Mouse (Mus musculus): ENCODE measurements around the gene Rnf186. TPM values are rescaled to one million over a fixed set of nuclear protein-coding genes. Genes with fewer than 3 reads are reported as not detected.

Gene Rnf186
- not detected in 2 replicates for polyA plus RNA-seq (2015; fragmentation: Nextera tagmentation; extraction: Ambion mirVana)

- Histone ChIP-seq H3K4me2 (no peak within 1 kb of the TSS), H3K27me3 (replicated peaks) (no peaks in the 10 kb centered on the region), H3K27ac (replicated peaks) (no peak within 1 kb of the TSS), H3K4me1 (peaks cover 28% of the 10 kb centered on the region), H3K9me3 (no peaks in the 10 kb centered on the region), H3K9ac (no peak within 1 kb of the TSS), H3K36me3 (no peaks in the 10 kb centered on the region), H3K4me3 (no peak within 1 kb of the TSS)
- no peak for ATAC-seq (ENCODE audit: extremely low read depth, insufficient number of reproducible peaks, low FRiP score, low TSS enrichment)
- WGBS = 79% methylated on average over 13 of the region's 13 CpGs
Observed at GRCm38 (mm10) chr4:138966866-138967265, at the start of gene Rnf186. Rnf186 (plus strand) TSS chr4:138967112.

- no peaks in the 10 kb centered on the region for H3K36me3 ChIP-seq
- H3K9ac ChIP-seq = no peak overlapping the region
- peaks cover 15% of the 10 kb centered on the region for H3K4me1 ChIP-seq
- no peaks in the 10 kb centered on the region for H3K9me3 ChIP-seq
- no peak overlapping the region for H3K4me3 ChIP-seq
- WGBS = 77% methylated on average over 9 of the region's 9 CpGs
- H3K27ac ChIP-seq (replicated peaks) = no peak overlapping the region
- H3K27me3 ChIP-seq (replicated peaks) = peaks cover 16% of the 10 kb centered on the region
- no peak overlapping the region for H3K4me2 ChIP-seq
- ATAC-seq (ENCODE audit: extremely low read depth, insufficient number of reproducible peaks, low FRiP score, low TSS enrichment) = no peak
Observed at GRCm38 (mm10) chr4:138917282-138917681, 49.6 kb upstream of the Rnf186 start.

- Histone ChIP-seq H3K27ac (replicated peaks) (no peak overlapping the region), H3K9me3 (peaks cover 4% of the 10 kb centered on the region), H3K36me3 (no peaks in the 10 kb centered on the region), H3K4me2 (peak overlapping the region; percentile 52), H3K27me3 (replicated peaks) (peaks cover 24% of the 10 kb centered on the region), H3K4me3 (peak overlapping the region; percentile 16; the same call in 1 of the 2 replicates), H3K9ac (no peak overlapping the region; the same call in 1 of the 2 replicates), H3K4me1 (peaks cover 5% of the 10 kb centered on the region; the same call in 1 of the 2 replicates)
- WGBS = 31% methylated on average over 20 of the region's 20 CpGs
- ATAC-seq (ENCODE audit: extremely low read depth, insufficient number of reproducible peaks, low FRiP score, low TSS enrichment) = no peak
Observed at GRCm38 (mm10) chr4:138921254-138922130, 45.4 kb upstream of the Rnf186 start.

GRCm38 (mm10) chr4:138922131-138922459, 44.8 kb upstream of the Rnf186 start:
- Histone ChIP-seq H3K27ac (replicated peaks) (no peak overlapping the region), H3K27me3 (replicated peaks) (peaks cover 25% of the 10 kb centered on the region), H3K9ac (no peak overlapping the region; the same call in 1 of the 2 replicates), H3K36me3 (no peaks in the 10 kb centered on the region), H3K9me3 (peaks cover 4% of the 10 kb centered on the region), H3K4me1 (peaks cover 5% of the 10 kb centered on the region; the same call in 1 of the 2 replicates), H3K4me3 (peak overlapping the region; percentile 16; the same call in 1 of the 2 replicates), H3K4me2 (peak overlapping the region; percentile 52)
- 4% methylated on average over 11 of the region's 11 CpGs for WGBS
- no peak for ATAC-seq (ENCODE audit: extremely low read depth, insufficient number of reproducible peaks, low FRiP score, low TSS enrichment)

- peaks cover 5% of the 10 kb centered on the region; the same call in 1 of the 2 replicates for H3K4me1 ChIP-seq
- no peak for ATAC-seq (ENCODE audit: extremely low read depth, insufficient number of reproducible peaks, low FRiP score, low TSS enrichment)
- H3K9ac ChIP-seq = no peak overlapping the region
- H3K36me3 ChIP-seq = no peaks in the 10 kb centered on the region
- 15% methylated on average over 2 of the region's 2 CpGs for WGBS
- H3K4me2 ChIP-seq = no peak overlapping the region
- no peak overlapping the region for H3K27ac ChIP-seq (replicated peaks)
- H3K27me3 ChIP-seq (replicated peaks) = peaks cover 27% of the 10 kb centered on the region
- H3K9me3 ChIP-seq = peaks cover 4% of the 10 kb centered on the region
- no peak overlapping the region for H3K4me3 ChIP-seq
Observed at GRCm38 (mm10) chr4:138925561-138925960, 41.4 kb upstream of the Rnf186 start.

- no peaks in the 10 kb centered on the region for H3K36me3 ChIP-seq
- no peak overlapping the region for H3K4me2 ChIP-seq
- H3K4me3 ChIP-seq = no peak overlapping the region
- no peaks in the 10 kb centered on the region; the same call in 1 of the 2 replicates for H3K27me3 ChIP-seq (replicated peaks)
- no peaks in the 10 kb centered on the region for H3K9me3 ChIP-seq
- H3K9ac ChIP-seq = no peak overlapping the region
- ATAC-seq (ENCODE audit: extremely low read depth, insufficient number of reproducible peaks, low FRiP score, low TSS enrichment) = no peak
- no peaks in the 10 kb centered on the region for H3K4me1 ChIP-seq
- 41% methylated on average over 3 of the region's 3 CpGs for WGBS
- H3K27ac ChIP-seq (replicated peaks) = no peak overlapping the region
Observed at GRCm38 (mm10) chr4:138933862-138934261, 33.0 kb upstream of the Rnf186 start.

GRCm38 (mm10) chr4:138934456-138935145, 32.3 kb upstream of the Rnf186 start:
- Histone ChIP-seq H3K27me3 (replicated peaks) (no peaks in the 10 kb centered on the region; the same call in 1 of the 2 replicates), H3K4me2 (no peak overlapping the region), H3K9ac (no peak overlapping the region), H3K36me3 (no peaks in the 10 kb centered on the region), H3K4me3 (no peak overlapping the region), H3K4me1 (no peaks in the 10 kb centered on the region), H3K27ac (replicated peaks) (no peak overlapping the region), H3K9me3 (no peaks in the 10 kb centered on the region)
- 75% methylated on average over 11 of the region's 11 CpGs for WGBS
- no peak for ATAC-seq (ENCODE audit: extremely low read depth, insufficient number of reproducible peaks, low FRiP score, low TSS enrichment)

- Histone ChIP-seq H3K4me1 (no peaks in the 10 kb centered on the region), H3K27ac (replicated peaks) (no peak overlapping the region), H3K27me3 (replicated peaks) (peaks cover 10% of the 10 kb centered on the region; the same call in 1 of the 2 replicates), H3K36me3 (no peaks in the 10 kb centered on the region), H3K4me2 (no peak overlapping the region), H3K9me3 (no peaks in the 10 kb centered on the region), H3K9ac (no peak overlapping the region), H3K4me3 (no peak overlapping the region)
- 59% methylated on average over 10 of the region's 10 CpGs for WGBS
- no peak for ATAC-seq (ENCODE audit: extremely low read depth, insufficient number of reproducible peaks, low FRiP score, low TSS enrichment)
Observed at GRCm38 (mm10) chr4:138938495-138939269, 28.2 kb upstream of the Rnf186 start.

- no peak overlapping the region for H3K9ac ChIP-seq
- H3K4me2 ChIP-seq = no peak overlapping the region
- no peaks in the 10 kb centered on the region for H3K9me3 ChIP-seq
- H3K4me1 ChIP-seq = no peaks in the 10 kb centered on the region
- H3K27ac ChIP-seq (replicated peaks) = no peak overlapping the region
- H3K4me3 ChIP-seq = no peak overlapping the region
- H3K36me3 ChIP-seq = no peaks in the 10 kb centered on the region
- no peak for ATAC-seq (ENCODE audit: extremely low read depth, insufficient number of reproducible peaks, low FRiP score, low TSS enrichment)
- H3K27me3 ChIP-seq (replicated peaks) = peaks cover 10% of the 10 kb centered on the region; the same call in 1 of the 2 replicates
- WGBS = 52% methylated on average over 4 of the region's 4 CpGs
Observed at GRCm38 (mm10) chr4:138939481-138939880, 27.4 kb upstream of the Rnf186 start.

GRCm38 (mm10) chr4:138941401-138941800, 25.5 kb upstream of the Rnf186 start:
- Histone ChIP-seq H3K9me3 (no peaks in the 10 kb centered on the region), H3K4me2 (no peak overlapping the region), H3K27ac (replicated peaks) (no peak overlapping the region), H3K36me3 (no peaks in the 10 kb centered on the region), H3K27me3 (replicated peaks) (peaks cover 14% of the 10 kb centered on the region; the same call in 1 of the 2 replicates), H3K4me1 (no peaks in the 10 kb centered on the region), H3K4me3 (no peak overlapping the region), H3K9ac (no peak overlapping the region)
- no peak for ATAC-seq (ENCODE audit: extremely low read depth, insufficient number of reproducible peaks, low FRiP score, low TSS enrichment)
- 36% methylated on average over 7 of the region's 7 CpGs for WGBS

- Histone ChIP-seq H3K27ac (replicated peaks) (no peak overlapping the region), H3K27me3 (replicated peaks) (peaks cover 14% of the 10 kb centered on the region; the same call in 1 of the 2 replicates), H3K4me3 (no peak overlapping the region), H3K9me3 (no peaks in the 10 kb centered on the region), H3K4me1 (no peaks in the 10 kb centered on the region), H3K4me2 (no peak overlapping the region), H3K9ac (no peak overlapping the region), H3K36me3 (no peaks in the 10 kb centered on the region)
- WGBS = 48% methylated on average over 6 of the region's 6 CpGs
- ATAC-seq (ENCODE audit: extremely low read depth, insufficient number of reproducible peaks, low FRiP score, low TSS enrichment) = no peak
Observed at GRCm38 (mm10) chr4:138941966-138942365, 24.9 kb upstream of the Rnf186 start.

Data from heart, embryonic 13.5 days (tissue).